Mouse (Mus musculus) lung, embryonic 16.5 days (tissue): ENCODE measurements at regions not wholly inside any gene's neighbourhood (a gene's known extent, or its start where the extent isn't known, plus 50 kb on each side); places are given as distances from the start of the nearest gene placed in this dataset.

ENCODE experiments used
- ATAC-seq: fragments of 200-750 bp; cut with Nextera tagmentation; 2 replicates; pipeline ENCODE4 v1.8.0; 2017; ENCODE audit warnings: low read depth, mild to moderate bottlenecking, moderate library complexity
- H3K27ac ChIP-seq: fragments of 300-500 bp; sonication (generic); 2 replicates; pipeline ENCODE4 v1.5.1; 2014; ENCODE audit warnings: mild to moderate bottlenecking, control low read depth, low read length
- H3K27me3 ChIP-seq: fragments of 300-500 bp; sonication (generic); 2 replicates; pipeline ENCODE4 v1.6.1; 2014; ENCODE audit warnings: low read depth, low read length, mixed read lengths; ENCODE audit not compliant: control insufficient read depth, insufficient read depth
- H3K36me3 ChIP-seq: fragments of 300-500 bp; sonication (generic); 2 replicates; pipeline ENCODE4 v1.6.1; 2014; ENCODE audit warnings: low read length; ENCODE audit not compliant: control insufficient read depth, insufficient read depth
- H3K4me1 ChIP-seq: fragments of 300-500 bp; sonication (generic); replicated peaks from 2 replicates; pipeline ENCODE4 v1.6.1; 2014; ENCODE audit warnings: low read length, mixed read lengths; ENCODE audit not compliant: control insufficient read depth, insufficient read depth
- H3K4me2 ChIP-seq: fragments of 300-500 bp; sonication (generic); 2 replicates; pipeline ENCODE4 v1.6.1; 2014; ENCODE audit warnings: low read depth, low read length, control low read depth
- H3K4me3 ChIP-seq: fragments of 300-500 bp; sonication (generic); 2 replicates; pipeline ENCODE4 v1.5.1; 2014; ENCODE audit warnings: mild to moderate bottlenecking, low read length, control low read depth
- H3K9ac ChIP-seq: fragments of 300-500 bp; sonication (generic); 2 replicates; pipeline ENCODE4 v1.6.1; 2014; ENCODE audit warnings: low read length, control low read depth
- H3K9me3 ChIP-seq: fragments of 300-500 bp; sonication (generic); 2 replicates; pipeline ENCODE4 v1.6.1; 2016; ENCODE audit warnings: low read length; ENCODE audit not compliant: control insufficient read depth
- WGBS: fragments of 180-500 bp; shearing (Covaris S2); extraction: QIAGEN DNeasy Blood & Tissue Kit; methylation state at CpG from one replicate; pipeline ENCODE4 v1.1.7; 2014; 5-methylcytosine and 5-hydroxymethylcytosine counted together

- H3K4me2 ChIP-seq, result no peak overlapping the region
- H3K9me3 ChIP-seq, result no peaks in the 10 kb centered on the region
- WGBS, result 82% methylated on average over 1 of the region's 1 CpGs
- peaks cover 14% of the 10 kb centered on the region for H3K4me1 ChIP-seq
- H3K9ac ChIP-seq, result no peak overlapping the region
- H3K36me3 ChIP-seq, result no peaks in the 10 kb centered on the region
- no peaks in the 10 kb centered on the region for H3K27me3 ChIP-seq
- H3K4me3 ChIP-seq, result no peak overlapping the region
- no peak overlapping the region for H3K27ac ChIP-seq
- no peak for ATAC-seq
These were observed 83.8 kb downstream of the Eif4e start for GRCm38 (mm10) chr3:138609749-138610148.

GRCm38 (mm10) chr3:138612884-138613653 is 87.1 kb downstream of the Eif4e start:
- no peak overlapping the region for H3K9ac ChIP-seq
- no peaks in the 10 kb centered on the region for H3K9me3 ChIP-seq
- H3K4me3 ChIP-seq, result no peak overlapping the region
- WGBS, result 28% methylated on average over 9 of the region's 9 CpGs
- ATAC-seq, result peak; percentile 56; the same call in 1 of the 2 replicates
- H3K36me3 ChIP-seq, result no peaks in the 10 kb centered on the region
- H3K4me2 ChIP-seq, result no peak overlapping the region
- H3K27me3 ChIP-seq, result no peaks in the 10 kb centered on the region
- H3K27ac ChIP-seq, result no peak overlapping the region
- H3K4me1 ChIP-seq, result peaks cover 10% of the 10 kb centered on the region; the same call in 1 of the 2 replicates

GRCm38 (mm10) chr3:138613680-138614079 is 87.7 kb downstream of the Eif4e start:
- Histone ChIP-seq H3K27ac (no peak overlapping the region), H3K9me3 (no peaks in the 10 kb centered on the region), H3K4me3 (no peak overlapping the region), H3K36me3 (no peaks in the 10 kb centered on the region), H3K27me3 (no peaks in the 10 kb centered on the region), H3K9ac (no peak overlapping the region), H3K4me2 (no peak overlapping the region), H3K4me1 (peaks cover 10% of the 10 kb centered on the region; the same call in 1 of the 2 replicates)
- WGBS, result 75% methylated on average over 3 of the region's 3 CpGs
- peak; percentile 45; the same call in 1 of the 2 replicates for ATAC-seq

GRCm38 (mm10) chr3:138614899-138615298 is 88.9 kb downstream of the Eif4e start:
- Histone ChIP-seq H3K4me3 (no peak overlapping the region), H3K27me3 (no peaks in the 10 kb centered on the region), H3K9ac (no peak overlapping the region), H3K9me3 (no peaks in the 10 kb centered on the region), H3K36me3 (no peaks in the 10 kb centered on the region), H3K27ac (no peak overlapping the region), H3K4me1 (peaks cover 10% of the 10 kb centered on the region; the same call in 1 of the 2 replicates), H3K4me2 (no peak overlapping the region)
- ATAC-seq, result no peak
- WGBS, result 78% methylated on average over 2 of the region's 2 CpGs

GRCm38 (mm10) chr3:138620263-138620662 is 94.3 kb downstream of the Eif4e start:
- Histone ChIP-seq H3K27me3 (no peaks in the 10 kb centered on the region), H3K27ac (no peak overlapping the region), H3K36me3 (no peaks in the 10 kb centered on the region), H3K4me1 (no peaks in the 10 kb centered on the region), H3K4me3 (no peak overlapping the region), H3K9ac (no peak overlapping the region), H3K9me3 (no peaks in the 10 kb centered on the region), H3K4me2 (no peak overlapping the region)
- 77% methylated on average over 4 of the region's 4 CpGs for WGBS
- ATAC-seq, result no peak

GRCm38 (mm10) chr3:138624128-138624527 is 98.1 kb downstream of the Eif4e start:
- Histone ChIP-seq H3K27ac (no peak overlapping the region), H3K36me3 (no peaks in the 10 kb centered on the region), H3K4me1 (no peaks in the 10 kb centered on the region), H3K9me3 (no peaks in the 10 kb centered on the region), H3K27me3 (no peaks in the 10 kb centered on the region), H3K4me2 (no peak overlapping the region), H3K9ac (no peak overlapping the region), H3K4me3 (no peak overlapping the region)
- 69% methylated on average over 2 of the region's 2 CpGs for WGBS
- ATAC-seq, result no peak

GRCm38 (mm10) chr3:138626230-138626629 is 100.3 kb downstream of the Eif4e start:
- H3K27me3 ChIP-seq, result no peaks in the 10 kb centered on the region
- no peak overlapping the region for H3K27ac ChIP-seq
- no peak for ATAC-seq
- no peak overlapping the region for H3K9ac ChIP-seq
- WGBS, result 76% methylated on average over 4 of the region's 4 CpGs
- H3K9me3 ChIP-seq, result no peaks in the 10 kb centered on the region
- no peaks in the 10 kb centered on the region for H3K4me1 ChIP-seq
- no peak overlapping the region for H3K4me2 ChIP-seq
- H3K36me3 ChIP-seq, result no peaks in the 10 kb centered on the region
- no peak overlapping the region for H3K4me3 ChIP-seq

GRCm38 (mm10) chr3:138630231-138630630 is 104.3 kb downstream of the Eif4e start:
- ATAC-seq, result no peak
- no peak overlapping the region for H3K27ac ChIP-seq
- no peak overlapping the region for H3K4me2 ChIP-seq
- no peaks in the 10 kb centered on the region for H3K4me1 ChIP-seq
- no peak overlapping the region for H3K9ac ChIP-seq
- H3K4me3 ChIP-seq, result no peak overlapping the region
- no peaks in the 10 kb centered on the region for H3K27me3 ChIP-seq
- H3K9me3 ChIP-seq, result no peaks in the 10 kb centered on the region
- 80% methylated on average over 13 of the region's 13 CpGs for WGBS
- H3K36me3 ChIP-seq, result no peaks in the 10 kb centered on the region

GRCm38 (mm10) chr3:138632086-138632485 is 106.1 kb downstream of the Eif4e start:
- Histone ChIP-seq H3K27me3 (no peaks in the 10 kb centered on the region), H3K4me2 (no peak overlapping the region), H3K9me3 (no peaks in the 10 kb centered on the region), H3K27ac (no peak overlapping the region), H3K4me1 (no peaks in the 10 kb centered on the region), H3K4me3 (no peak overlapping the region), H3K9ac (no peak overlapping the region), H3K36me3 (no peaks in the 10 kb centered on the region)
- no peak for ATAC-seq
- WGBS, result 60% methylated on average over 2 of the region's 2 CpGs
